Mouse (Mus musculus) cerebellum, postnatal 25 days (tissue): ENCODE data around the gene Camk2d.
A peak's percentile ranks its signal among the peaks of the same experiment; 100 is the strongest.

Experiments
- DNase-seq, 2 experiments: peaks; one replicate each; pipeline ENCODE4 v3.0.0; 2021; ENCODE audit warnings: mixed read lengths in 2 of 2

Gene Camk2d

DNA sequence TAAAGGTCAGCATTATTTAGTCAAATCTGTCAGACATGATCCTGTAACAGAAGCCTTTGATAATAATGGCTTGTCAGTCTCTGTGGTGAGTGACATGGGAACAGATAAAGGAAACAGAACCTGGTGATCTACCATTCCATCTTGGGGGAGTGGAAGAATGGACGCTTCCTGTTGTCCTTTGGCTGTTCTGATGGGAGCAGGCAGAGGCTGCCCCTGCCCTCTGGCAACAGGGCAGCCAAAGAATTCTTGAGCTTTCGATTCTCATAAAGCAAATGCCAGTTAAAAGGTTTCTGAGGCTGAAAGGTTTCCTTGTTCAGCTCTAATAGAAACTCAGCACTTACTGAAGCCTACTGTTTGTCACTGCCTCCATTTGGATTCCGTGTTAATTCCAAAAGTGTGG lies 60.1 kb downstream of the Camk2d start:
- no peak for DNase-seq

DNA sequence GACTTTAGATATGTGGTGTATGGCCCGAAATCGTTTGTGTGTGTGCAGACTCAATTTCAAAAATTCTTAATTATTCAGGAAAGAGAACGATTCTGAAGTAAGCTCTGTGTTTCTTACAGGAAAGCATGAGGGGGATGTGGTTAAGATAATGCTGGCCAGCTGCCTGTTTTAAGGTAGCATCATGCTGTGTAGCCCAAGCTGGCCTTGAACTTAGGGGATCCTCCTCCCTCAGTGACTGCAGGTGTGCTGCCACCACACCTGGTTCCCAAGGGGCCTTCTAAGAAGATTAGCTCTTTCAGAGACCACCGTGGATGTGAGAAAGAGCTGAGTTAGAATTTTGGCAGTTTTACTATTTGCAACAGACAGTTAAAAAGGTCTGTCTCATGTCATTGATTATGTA lies 61.8 kb downstream of the Camk2d start:
- no peak for DNase-seq

DNA sequence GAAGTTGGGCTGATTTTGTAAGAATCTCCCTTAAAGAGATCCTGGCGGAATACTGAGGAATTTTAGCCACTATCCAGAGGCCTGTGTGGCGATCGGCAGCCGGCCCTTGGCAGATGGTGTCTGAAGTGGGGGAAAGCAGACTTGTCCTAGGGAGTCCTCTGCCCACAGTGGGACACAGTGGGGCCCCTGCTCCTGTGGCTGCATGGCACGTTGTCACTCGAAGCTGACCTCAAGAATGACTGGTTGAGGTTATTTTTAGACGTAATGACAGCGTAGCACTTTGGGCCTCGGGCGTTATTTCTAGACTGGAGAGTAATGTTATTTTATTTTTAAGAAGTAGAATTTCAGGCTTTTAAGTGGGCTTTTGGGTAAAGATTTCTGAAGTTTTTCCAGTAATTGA lies 62.7 kb downstream of the Camk2d start:
- DNase-seq: peak; percentile 38 to 66

DNA sequence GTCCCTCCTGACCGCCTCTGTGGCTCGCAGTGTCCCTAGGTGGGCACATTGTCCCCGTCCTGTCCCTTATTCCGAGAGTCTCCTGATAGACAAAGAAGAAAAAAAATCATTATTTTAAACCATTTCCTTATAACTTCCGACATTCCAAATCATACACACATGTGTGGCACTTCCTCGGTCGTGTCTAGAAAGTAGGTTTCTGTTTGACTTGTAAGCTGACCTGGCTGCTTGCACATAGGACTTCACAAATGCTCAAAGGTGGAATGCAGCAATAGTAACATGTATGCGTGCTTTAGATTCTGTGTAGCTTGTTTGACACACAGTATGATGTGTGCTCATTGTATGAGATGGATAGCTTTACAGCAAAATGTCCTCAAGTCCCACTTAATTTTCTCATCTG lies 63.1 kb downstream of the Camk2d start:
- no peak for DNase-seq

DNA sequence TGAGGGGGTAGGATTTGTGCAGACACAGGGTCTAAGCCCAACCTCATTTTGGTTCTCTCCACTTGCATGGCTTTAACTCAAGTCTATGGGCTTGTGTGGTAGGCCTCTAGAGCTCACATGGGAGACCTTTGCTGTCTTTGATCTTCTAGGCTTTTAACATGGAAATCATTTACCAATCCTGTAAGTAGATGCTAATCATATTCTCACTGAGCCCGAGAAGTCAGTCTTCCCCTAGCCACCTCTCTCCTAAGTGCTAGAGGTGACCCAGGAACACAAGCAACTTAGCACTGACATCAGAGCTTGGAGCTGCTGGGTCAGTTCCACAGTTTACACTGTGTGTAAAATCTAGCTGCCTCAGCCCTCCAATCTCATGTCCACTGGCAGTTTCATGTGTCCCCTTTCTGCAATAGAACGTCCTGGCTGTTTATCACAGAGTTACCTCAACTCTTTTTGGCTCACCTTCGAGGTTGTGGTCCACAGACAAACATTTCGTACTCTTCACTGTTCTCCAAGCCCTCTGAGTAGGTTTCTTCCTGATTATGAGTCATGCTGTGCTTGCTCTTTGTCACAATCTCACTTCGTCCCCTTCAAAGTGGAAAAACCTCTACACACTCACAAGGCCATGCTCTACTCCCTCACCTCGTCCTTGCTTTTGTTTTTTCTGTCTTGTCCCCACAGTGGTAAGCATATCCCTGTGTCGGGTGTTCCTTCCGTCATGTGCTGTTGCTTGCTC lies 63.9 kb downstream of the Camk2d start:
- DNase-seq: no peak

DNA sequence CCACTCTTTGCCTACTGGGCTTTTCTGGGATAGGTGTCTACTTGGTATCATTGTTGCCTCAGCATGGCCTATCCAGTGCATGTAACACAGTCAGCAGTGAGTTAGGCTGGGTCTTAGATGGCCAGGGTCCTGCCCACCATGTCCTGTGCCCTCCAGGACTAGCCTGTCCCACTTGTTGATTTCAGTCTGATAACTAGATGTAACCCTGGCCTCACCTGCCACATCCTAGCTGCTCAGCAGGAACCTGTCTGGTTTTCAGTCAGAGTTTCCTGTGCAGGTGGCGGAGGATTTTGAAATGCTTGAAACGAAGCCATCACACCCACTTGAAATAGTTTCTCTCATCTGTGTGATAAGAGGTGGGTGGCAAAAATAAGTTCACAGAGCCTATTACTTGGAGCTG lies 64.5 kb downstream of the Camk2d start:
- no peak for DNase-seq

DNA sequence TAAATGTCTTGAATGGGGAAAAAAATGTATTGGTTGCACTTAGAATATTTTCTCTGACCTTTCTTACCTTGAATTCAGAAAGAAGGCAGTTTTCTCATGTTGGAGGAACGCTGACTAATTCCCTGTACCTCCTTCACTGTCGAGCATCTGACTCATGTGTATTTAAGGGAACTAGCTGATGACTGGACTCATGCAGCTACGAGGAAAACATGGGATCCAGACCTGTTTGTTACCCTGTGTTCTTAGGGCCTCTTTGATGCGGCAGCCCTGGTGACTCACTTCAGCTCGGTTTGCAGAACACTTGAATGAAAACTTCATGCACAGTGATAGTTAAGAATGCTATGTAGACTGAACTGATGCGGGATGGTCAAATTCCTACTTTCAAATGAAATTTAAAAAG lies 64.9 kb downstream of the Camk2d start:
- DNase-seq: no peak

DNA sequence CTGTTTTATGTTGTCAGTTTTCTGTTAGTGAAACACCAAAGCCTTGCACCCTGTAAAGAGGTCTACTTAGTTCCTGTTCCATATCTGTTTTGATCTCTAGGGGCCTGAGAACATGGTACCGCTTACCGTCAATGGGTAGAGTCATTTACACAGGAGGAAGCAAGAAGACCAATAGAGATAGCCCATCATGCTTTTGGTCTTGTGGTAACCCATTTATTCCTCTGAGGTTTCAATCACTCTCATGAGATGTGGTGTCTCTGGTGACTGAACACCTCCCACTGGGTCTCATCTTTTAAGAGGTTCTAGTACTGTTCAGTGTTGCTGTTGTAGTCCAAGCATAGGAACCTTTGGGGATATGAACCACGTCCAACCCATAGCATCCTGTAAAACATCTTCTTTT lies 65.8 kb downstream of the Camk2d start:
- no peak for DNase-seq

DNA sequence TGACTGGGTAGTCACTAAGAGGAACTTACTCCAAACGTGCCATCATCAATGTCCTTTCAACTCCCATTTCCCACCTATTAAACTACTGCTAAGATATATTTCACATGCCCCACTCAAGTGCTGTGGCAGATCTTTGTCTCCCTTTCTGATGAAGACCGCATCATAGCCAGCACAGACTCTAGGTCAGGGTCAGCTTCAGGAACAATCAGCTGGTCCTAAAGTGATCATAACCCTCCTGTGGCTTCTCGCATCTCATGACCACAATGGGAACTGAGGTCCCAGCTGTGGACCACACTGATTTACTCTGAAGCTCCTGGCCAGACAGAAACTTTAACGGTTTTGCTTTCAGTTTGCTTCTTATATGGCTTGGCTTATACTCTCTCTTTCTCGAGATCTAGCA lies 67.3 kb downstream of the Camk2d start:
- DNase-seq: no peak

DNA sequence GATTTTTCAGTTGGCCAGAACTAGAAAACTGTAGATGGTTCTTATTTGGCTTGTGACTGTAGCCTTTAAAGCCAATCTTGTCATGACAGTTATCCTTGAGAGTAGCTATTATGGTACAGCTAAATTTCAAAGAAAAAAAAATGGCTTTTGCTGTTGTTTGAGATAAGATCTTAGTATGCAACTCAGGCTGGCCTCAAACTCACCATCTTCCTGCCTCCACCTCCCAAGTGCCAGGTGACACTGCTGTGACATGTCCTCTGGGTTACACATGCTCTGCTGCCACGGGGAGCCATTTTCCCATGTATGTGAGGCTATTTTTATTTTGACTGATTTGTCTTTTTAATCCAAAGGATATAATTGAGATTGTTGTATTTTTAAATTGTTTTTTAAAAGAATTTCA lies 69.8 kb downstream of the Camk2d start:
- no peak for DNase-seq

DNA sequence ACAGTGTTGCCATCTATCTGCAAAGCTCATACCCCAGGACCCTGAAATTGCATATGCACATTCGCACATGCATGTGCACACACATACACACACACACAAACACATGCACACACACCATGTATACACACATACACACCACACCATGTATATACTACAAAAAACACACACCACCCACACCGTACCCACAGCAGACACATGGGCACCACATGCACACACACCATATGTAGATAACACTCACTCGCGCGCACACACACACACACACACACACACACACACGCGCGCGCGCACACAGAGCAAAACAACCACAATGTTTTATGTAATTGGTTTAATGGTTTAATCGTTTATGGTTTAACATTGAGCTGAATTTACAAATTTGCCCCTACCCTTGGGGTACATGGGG lies 70.9 kb downstream of the Camk2d start:
- no peak for DNase-seq

DNA sequence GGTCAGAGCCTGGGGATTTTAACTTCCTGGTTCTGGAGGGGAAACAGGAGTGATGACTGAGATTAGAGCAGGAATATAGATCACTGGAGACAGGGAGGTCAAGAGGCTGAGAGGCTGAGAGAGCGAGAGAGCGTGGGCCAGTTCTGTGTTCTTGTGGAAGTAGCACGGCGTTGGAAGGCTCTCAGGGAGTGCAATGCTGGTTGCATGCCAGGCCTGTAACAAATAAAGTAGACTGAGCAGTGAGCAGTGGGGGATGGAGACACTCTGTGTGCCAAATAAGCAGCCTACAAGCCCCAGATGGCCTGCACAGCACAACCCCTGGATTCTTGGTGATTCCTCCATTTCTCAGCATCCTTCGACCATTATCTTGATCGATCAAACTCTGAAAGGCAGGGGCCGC lies 71.3 kb downstream of the Camk2d start:
- DNase-seq: peak; percentile 63 to 76

DNA sequence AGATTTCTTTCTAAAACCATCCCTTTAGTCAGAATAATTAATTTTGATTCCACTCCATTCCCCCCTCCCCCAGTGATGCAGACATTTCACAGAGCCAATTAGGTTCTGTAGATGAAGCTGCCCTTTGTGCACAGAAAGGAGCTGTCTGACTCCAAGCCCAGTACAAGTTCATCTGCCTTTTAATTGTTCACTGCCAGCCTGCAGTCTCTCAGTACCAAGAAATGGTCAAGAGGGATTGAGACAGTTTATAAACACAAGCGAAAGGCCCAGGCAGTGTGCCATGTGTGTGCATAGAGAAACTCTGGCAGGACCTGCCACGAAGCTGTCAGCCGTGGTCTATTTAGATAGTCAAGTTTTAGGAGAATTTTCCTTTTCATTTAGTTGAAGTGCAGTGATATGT lies 72.0 kb downstream of the Camk2d start:
- DNase-seq: peak; percentile 53 to 71

DNA sequence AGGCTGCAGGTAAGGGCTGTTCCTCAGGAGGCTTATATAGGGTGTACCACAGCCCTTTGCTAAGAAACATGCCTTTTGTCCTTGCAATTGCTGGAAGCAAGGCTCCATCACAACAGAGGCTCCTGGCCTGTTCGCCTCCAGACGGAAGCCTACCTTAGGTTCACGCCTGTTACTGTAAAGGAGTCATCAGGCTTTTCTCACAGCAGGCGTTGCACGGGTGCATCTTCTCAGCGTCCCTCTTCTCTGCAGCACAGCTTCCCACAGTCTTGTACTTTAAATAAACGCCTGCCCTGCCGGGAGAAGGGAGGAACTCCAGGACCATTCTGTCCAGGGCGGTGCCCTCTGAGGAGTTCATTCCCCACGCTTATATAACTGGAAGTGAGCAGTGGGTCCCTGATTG lies 72.6 kb downstream of the Camk2d start:
- DNase-seq: peak; percentile 53 to 56

DNA sequence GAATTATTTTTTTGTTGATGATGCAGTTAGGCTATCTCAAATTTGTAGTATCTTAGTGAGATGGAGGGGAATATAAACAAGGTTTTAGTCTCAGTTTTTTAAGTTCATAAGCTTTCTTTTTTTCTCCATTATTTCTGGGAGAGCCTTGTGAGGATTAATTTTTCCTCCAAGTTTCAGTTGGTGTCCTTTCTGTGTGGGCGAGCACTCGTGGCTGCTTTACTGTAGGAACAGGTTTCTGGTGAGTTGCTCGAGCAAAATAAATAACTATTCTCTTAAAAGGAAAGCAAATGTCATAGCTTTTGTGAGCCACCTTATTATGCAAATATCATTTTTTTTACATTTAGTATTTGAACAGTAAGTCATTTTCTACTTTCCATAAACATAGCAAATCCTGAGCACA lies 74.3 kb downstream of the Camk2d start:
- no peak for DNase-seq

DNA sequence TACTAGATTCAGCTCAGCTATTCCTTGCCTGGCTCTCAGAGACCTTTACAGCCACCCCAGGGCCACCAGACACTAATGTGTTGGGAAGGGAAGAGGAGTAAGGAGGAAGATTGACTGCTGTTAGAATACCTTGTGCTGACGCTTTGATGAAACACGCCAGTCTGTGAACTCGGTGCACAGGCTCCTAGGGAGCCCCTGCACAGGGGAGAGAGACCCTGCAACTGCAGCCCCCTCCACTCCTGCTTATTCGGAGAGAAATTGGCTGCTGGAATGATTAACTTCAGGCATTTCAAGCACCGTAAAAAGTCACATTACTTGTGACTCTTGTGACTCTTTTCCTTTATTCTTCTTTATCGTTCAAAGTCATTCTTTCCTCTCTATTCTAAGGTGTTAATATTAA lies 75.2 kb downstream of the Camk2d start:
- no peak for DNase-seq

DNA sequence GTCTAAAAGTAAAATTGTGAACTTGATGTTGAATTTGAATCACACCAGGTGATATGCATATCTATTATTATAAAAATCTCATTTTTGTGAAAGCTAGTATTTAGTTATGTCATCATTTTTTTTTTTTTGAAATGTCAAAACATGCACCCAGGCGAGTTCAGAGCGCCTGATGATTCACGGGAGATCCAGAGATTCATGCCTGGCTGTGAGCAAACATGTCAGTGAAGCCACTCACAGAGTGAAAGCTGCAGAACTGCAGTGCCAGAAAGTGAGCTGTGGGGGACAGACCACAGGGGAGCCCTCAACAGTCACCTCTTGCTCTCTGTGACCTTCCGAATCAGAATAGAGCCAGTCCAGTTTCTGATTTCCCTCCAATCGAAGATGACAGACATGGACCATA lies 84.9 kb downstream of the Camk2d start:
- DNase-seq: no peak

DNA sequence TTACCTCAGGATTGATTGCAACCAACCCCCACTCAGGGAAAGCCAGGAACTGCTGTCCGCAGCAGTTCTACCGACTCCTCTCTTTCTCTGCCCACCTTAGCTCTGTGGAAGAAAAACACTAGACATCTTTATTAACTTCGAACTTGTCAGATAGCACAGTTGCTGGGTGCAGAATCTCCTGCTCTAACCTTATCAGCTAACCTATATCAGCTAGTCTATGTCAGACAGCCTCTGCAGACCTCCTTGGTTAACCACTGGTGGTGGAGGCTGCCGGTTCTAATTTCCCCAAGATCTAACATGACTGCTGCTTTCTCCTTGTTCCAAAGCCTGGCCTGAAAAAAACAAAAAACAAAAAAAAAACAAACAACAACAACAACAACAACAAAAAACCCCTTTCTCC lies 85.9 kb downstream of the Camk2d start:
- DNase-seq: no peak

DNA sequence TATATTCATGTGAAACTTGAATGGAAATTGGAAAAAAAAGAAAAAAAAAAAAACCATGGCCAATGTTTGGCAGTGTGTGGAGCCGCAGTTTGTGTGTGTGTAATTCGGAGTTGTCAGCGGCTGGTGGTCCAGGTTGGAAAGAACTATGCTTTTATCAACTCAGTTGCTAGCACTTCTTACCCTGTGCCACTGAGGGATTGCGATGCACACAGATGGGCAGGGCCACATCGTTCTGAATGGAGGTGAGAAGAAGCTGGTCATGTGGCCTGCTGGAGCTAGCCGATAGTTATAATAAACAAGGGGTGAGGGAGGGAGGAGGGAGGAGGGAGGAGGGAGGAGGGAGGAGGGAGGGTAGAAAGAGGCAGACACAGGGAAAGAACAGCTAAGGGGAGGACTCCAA lies 89.3 kb downstream of the Camk2d start:
- DNase-seq: no peak

DNA sequence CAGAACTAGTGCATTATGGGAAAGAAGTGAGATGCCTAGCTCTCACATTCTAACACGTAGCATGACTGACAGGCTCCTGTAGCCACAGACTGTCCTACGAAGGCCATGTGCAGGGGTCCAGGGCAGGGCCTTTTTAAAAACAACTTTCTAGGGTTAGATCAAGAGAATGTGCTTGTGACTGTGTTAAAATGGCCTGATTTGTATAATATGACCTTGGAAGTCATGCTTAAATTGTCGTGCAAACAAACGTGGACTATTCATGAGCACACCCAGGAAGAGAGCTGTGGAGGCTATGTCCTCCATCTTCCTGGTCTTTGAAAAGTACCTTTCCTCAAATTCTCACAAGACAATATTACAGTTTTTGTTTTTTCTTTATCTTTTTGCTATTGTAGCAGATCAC lies 91.0 kb downstream of the Camk2d start:
- no peak for DNase-seq

DNA sequence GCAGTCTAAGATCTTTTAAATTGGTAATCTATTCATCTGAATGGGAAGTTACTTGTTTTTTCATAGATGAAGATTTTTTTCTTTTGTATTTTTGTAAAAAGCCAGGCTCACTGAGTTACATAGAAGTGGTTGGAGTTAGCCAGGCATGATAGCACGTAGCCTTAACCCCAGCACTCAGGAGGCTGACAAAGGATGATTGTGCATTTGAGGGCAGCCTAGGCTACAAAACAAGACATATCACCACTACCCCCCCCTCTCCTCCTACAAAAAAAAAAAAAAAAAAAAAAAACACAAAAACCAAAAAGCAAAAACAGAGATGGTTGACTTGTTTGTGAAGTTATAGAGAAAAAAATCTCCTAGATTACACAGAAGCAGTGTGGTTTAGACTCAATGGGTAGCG lies 92.4 kb downstream of the Camk2d start:
- DNase-seq: no peak

DNA sequence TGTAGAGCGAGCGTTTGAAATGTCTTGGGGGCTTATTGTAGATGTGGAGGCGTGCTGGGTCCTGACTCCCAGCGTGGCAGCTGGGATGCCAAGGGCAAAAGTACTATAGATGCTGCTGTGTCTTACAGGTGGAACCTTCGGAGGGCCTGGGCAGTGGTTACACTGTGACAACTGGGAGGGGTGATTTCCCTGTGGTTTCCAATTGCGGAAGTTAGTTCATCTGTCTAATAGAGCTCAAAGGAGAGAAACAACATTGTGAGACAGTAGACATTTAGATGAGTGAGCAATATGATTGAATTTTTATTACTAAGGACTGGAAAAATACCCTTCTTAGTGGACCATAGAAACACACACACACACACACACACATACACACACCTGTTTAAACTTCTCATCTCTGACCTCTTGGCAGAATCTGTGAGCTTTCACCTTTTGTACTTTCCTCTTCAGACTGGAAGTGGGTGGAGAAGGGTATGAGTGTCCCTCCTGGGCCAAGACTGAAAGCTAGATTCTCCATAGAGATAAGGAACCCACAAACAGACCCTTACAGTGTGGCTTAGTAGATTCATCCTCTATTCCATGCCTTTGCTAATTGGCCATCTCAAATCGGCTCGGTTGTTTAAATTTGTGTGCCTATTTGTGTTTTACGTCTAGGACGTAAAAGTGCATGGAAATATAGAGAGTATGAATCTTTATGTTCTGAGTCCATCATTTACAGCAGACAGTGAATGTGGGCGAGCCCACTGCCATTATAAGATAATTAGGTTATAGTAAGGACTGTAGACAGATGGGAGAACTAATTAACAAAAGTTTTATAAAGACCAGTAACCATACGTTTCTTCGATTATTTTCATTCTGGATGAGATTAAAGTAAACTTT lies 94.8 kb downstream of the Camk2d start:
- no peak for DNase-seq

DNA sequence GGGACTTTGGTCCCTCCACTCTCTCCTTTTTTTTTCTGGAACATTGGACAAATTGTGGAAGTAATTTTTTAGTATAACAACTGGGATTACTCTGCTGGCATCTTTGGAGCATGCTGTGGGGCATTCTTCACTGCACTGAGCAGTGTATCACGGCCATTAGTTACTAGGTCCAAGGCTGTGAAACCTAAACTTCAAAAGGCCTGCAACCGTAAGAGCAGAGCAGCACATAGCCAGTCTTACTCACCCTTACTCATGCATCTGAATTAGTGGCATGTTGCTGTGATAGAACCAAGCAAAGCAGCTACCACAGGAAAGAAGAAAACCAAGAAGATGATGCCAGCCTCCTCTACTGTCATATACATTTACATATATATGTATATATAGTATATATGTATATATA lies 95.5 kb downstream of the Camk2d start:
- no peak for DNase-seq

DNA sequence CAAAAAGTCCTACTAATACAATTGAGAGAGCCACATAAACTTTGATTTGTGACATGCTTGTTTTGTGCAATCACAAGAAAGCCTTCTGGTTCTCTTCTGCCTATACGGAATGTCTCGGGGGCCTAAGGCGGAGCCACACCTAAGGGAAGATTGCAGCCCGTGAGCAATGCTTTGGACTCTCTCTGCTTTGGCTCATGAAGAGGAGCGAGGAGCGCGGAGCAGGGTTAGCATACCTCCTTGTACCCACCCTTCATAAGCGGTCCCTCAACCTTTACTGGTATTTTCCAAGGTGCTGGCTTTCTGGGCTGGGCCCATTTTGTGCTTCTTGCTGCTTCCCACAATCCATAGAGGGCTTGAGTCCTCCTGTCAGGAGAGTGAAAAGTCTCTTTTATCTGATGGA lies 96.7 kb downstream of the Camk2d start:
- no peak for DNase-seq

DNA sequence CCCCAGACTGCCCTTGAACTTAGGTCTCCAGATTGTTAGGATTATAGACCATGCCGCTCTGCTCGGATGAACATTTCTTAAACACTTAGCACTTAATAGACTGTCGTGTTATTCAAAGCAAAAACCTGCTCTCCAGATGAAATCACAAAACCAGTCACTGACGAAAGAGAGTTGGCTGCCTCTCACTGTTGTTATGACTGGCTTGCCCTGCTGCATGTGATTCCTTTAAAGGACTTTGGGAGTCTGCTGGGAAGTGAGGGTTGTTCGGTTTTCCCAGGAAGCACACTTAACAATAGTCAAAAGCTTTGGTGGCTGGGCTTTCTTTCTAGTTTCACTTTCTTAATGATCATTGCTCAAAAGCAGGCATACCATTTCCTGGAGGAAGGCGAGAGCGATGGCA lies 97.2 kb downstream of the Camk2d start:
- no peak for DNase-seq
